Mouse (Mus musculus): ENCODE results near the gene Oxct2b. TPM values are rescaled to one million over a fixed set of nuclear protein-coding genes. Genes with fewer than 3 reads are reported as not detected.

The Oxct2b gene
- polyA plus RNA-seq, 1 experiment: 0.15 TPM

Other genes starting within 250 kb of the Oxct2b start
- 151 and 177 TPM in 2 replicates for gene Cap1, start 230.2 kb upstream of the Oxct2b start, polyA plus RNA-seq (2012; rRNA removed)
- 17.2 and 20.2 TPM in 2 replicates for gene Mfsd2a, start 155.1 kb upstream of the Oxct2b start, polyA plus RNA-seq (2012; rRNA removed)
- gene Mycl, start 120.6 kb upstream of the Oxct2b start, polyA plus RNA-seq (2012; rRNA removed): 9.8 and 11.2 TPM in 2 replicates
- gene Trit1, start 99.7 kb upstream of the Oxct2b start, polyA plus RNA-seq (2012; rRNA removed): 3.0 and 3.7 TPM in 2 replicates
- 4.0 and 6.9 TPM in 2 replicates for gene Bmp8b, start 11.1 kb upstream of the Oxct2b start, polyA plus RNA-seq (2012; rRNA removed)
- gene Ppie, start 23.7 kb downstream of the Oxct2b start, polyA plus RNA-seq (2012; rRNA removed): 18.1 and 19.1 TPM in 2 replicates
- gene Hpcal4, start 67.0 kb downstream of the Oxct2b start, polyA plus RNA-seq (2012; rRNA removed): 0.68 and 0.91 TPM in 2 replicates
- 0.09 and 0.26 TPM in 2 replicates for gene Nt5c1a, start 85.2 kb downstream of the Oxct2b start, polyA plus RNA-seq (2012; rRNA removed)
- gene Heyl, start 117.3 kb downstream of the Oxct2b start, polyA plus RNA-seq (2012; rRNA removed): 0.92 and 1.2 TPM in 2 replicates
- gene Pabpc4, start 146.1 kb downstream of the Oxct2b start, polyA plus RNA-seq (2012; rRNA removed): 77.2 and 82.4 TPM in 2 replicates
- gene Oxct2a, start 207.4 kb downstream of the Oxct2b start, polyA plus RNA-seq (2012; rRNA removed): 0.21 and 0.75 TPM in 2 replicates
- 4.2 and 12.7 TPM in 2 replicates for gene Bmp8a, start 227.0 kb downstream of the Oxct2b start, polyA plus RNA-seq (2012; rRNA removed)